Mouse (Mus musculus) bone marrow, adult 2 months (tissue): ENCODE data around the gene Fbln1. TPM values are rescaled to one million over a fixed set of nuclear protein-coding genes. Genes with fewer than 3 reads are reported as not detected.

Source experiments
- H3K27ac ChIP-seq: fragments of 200-500 bp; 2 replicates; pipeline ENCODE4 v1.5.1; 2012; ENCODE audit warnings: low read depth, mild to moderate bottlenecking, control low read depth, inconsistent platforms, low read length; ENCODE audit not compliant: control insufficient read depth, poor library complexity, insufficient read depth
- H3K4me1 ChIP-seq: fragments of 200-500 bp; 2 replicates; pipeline ENCODE4 v1.6.1; 2011; ENCODE audit warnings: low read length; ENCODE audit not compliant: control insufficient read depth, insufficient read depth
- H3K4me3 ChIP-seq: fragments of 200-500 bp; replicated peaks from 2 replicates; pipeline ENCODE3; 2011; ENCODE audit warnings: mild to moderate bottlenecking, low read depth, low read length, control low read depth; ENCODE audit not compliant: control insufficient read depth
- CTCF ChIP-seq: fragments of 200-500 bp; IDR thresholded peaks from 2 replicates; pipeline ENCODE4 v1.5.1; 2011; ENCODE audit warnings: low read length, control low read depth; ENCODE audit not compliant: control insufficient read depth, insufficient read depth
- POLR2A ChIP-seq: fragments of 200-500 bp; IDR thresholded peaks from 2 replicates; pipeline ENCODE4 v1.6.1; 2011; ENCODE audit warnings: low read depth, mild to moderate bottlenecking, control low read depth, low read length, borderline replicate concordance; ENCODE audit not compliant: control insufficient read depth
- WGBS: fragments of 180-500 bp; shearing (Covaris S2); methylation state at CpG from one replicate; pipeline ENCODE4 v1.1.7; 2018; 5-methylcytosine and 5-hydroxymethylcytosine counted together
- polyA plus RNA-seq: library from polyadenylated mRNA; stranded (reverse); fragments of >200 nt; gene quantifications from 2 replicates; pipeline ENCODE4 v1.2.4, GENCODE M21; 2011; ENCODE audit warnings: low replicate concordance; ENCODE audit not compliant: missing spikeins, insufficient read depth, insufficient read length

Gene Fbln1
- 2.0 and 3.6 TPM in 2 replicates for polyA plus RNA-seq

DNA sequence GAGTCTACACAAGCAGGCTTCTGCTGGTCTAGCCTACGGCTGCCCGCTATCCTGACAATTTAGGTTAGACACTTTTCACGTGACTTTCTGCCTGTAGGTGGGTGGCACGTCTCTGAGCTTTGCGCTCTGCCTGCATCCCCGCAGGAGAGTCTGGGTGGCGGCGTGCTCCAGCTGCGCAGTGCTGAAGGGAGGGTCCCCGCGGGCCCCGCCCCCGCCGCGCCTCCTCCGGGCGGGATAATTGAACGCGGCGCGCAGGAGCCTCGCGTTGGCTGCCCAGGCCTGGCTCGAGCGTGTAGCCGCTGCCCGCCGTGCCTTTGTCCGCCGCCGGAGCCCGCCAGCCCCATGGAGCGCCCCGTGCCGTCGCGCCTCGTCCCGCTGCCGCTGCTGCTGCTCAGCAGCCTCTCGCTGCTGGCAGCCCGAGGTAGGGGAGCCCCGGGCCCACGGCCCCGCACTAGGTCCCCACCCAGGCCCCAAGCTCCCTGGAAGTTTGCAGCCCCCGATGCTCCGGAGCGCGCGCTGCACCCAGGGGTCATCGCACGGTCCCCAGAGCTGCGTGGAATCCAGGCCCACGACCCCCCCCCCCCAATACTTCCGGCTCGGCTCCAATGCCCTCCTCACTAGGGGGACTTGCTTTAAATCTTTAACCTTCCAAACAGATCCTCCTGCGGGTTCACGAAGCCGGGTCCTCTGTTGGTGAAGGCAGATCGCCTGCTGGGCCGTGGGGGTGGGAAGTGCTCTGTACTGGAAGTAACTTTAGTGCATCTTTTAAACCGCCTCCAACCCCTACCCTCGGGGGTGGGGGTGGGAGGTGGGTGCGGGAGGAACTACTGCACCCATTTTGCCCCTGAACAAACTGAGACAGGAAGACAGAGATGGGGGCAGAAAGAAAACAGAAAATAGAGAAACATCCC is at the start of gene Fbln1:
Gene Fbln1 (plus strand): TSS at position 158 of the 911 bp plus-strand sequence.
- no peak within 1 kb of the TSS for H3K27ac ChIP-seq
- H3K4me3 ChIP-seq, result no peak within 1 kb of the TSS
- TF ChIP-seq POLR2A, result no peak
- TF ChIP-seq CTCF, result no peak
- no peaks in the 10 kb centered on the region for H3K4me1 ChIP-seq
- 3% methylated on average over 64 of the region's 64 CpGs for WGBS

GRCm38 (mm10) chr15:85156198-85156597 is 49.6 kb upstream of the Fbln1 start:
- TF ChIP-seq POLR2A, result no peak
- TF ChIP-seq CTCF, result no peak
- H3K4me1 ChIP-seq, result no peaks in the 10 kb centered on the region
- WGBS, result 75% methylated on average over 4 of the region's 4 CpGs
- H3K27ac ChIP-seq, result no peak overlapping the region
- no peak overlapping the region for H3K4me3 ChIP-seq

DNA sequence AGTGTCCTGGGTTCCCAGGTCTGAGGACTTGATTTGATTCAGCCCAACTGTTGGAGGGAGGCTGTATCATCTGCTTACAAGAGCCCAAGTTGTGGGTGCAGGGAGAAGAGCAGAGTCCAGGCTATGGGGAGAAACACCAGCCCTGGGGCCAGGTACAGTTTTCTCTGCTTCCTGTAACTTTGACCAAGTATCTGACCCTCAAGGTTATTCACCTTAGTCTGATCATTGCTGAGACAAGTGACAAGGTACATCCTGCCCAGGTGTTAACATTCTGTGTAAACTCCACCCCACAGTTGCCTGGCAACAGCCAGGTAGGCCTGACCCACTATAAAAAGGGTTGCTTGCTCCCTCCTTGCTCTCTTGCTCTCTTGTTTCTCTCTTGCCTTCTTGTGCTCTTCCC is 44.3 kb upstream of the Fbln1 start:
- Histone ChIP-seq H3K27ac (no peak overlapping the region), H3K4me3 (no peak overlapping the region), H3K4me1 (no peaks in the 10 kb centered on the region)
- TF ChIP-seq POLR2A (no peak), CTCF (no peak)

DNA sequence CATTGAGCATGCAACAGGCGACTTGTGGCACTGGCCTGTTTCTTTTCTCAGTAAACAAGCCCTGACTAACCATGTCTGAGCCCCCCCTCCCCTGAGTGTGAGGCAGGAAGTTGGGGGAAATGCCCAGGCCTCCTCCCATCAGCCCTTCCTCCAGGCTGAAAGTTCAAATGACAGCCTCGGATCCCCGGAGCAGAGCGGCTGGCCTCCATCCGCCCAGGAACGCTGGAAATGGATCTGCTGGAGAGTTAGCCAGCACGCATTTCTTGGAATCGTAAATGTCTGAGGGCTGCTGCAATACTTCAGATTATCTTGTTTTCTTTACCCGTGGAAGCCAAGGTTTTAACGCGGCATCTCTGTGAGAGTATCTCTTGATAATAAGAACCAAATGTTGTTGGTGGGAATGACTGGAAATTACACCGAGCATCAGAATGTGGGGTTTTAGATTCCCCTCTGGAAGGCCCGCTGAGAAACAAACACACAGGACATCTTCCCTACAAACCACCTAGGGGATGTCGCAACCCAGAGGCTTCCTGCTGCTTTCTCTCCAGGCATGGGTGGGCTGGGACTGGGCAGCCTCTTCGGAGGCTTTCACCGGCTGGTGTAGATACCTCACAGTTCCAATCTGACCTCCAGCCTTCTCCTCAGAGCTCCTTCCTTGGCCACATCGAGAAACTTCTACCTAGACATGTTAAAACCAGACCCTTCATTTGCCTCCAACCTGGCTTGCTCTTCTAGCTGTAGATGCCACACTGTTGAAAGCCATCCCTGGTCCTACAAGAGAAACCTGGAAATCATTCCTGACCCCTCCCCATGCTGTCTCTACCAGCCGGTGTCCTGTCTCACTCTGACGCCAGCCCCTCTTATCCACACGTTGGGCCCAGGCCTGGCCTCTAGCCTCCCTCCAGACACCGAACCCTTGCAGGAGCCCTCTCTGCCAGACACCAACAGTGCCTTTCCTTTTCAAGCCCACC is 42.8 kb upstream of the Fbln1 start:
- no peak overlapping the region for H3K27ac ChIP-seq
- no peak for TF ChIP-seq CTCF
- no peak for TF ChIP-seq POLR2A
- no peak overlapping the region for H3K4me3 ChIP-seq
- no peaks in the 10 kb centered on the region for H3K4me1 ChIP-seq
- WGBS, result 51% methylated on average over 21 of the region's 21 CpGs

GRCm38 (mm10) chr15:85166433-85166933 is 39.3 kb upstream of the Fbln1 start:
- WGBS, result 29% methylated on average over 11 of the region's 11 CpGs

GRCm38 (mm10) chr15:85167086-85167679 is 38.6 kb upstream of the Fbln1 start:
- Histone ChIP-seq H3K4me1 (no peaks in the 10 kb centered on the region; the same call in 1 of the 2 replicates), H3K4me3 (no peak overlapping the region), H3K27ac (no peak overlapping the region)
- TF ChIP-seq POLR2A (no peak), CTCF (no peak)
- 72% methylated on average over 12 of the region's 12 CpGs for WGBS

More at GRCm38 (mm10) chr15:85166433-85166933, 39.3 kb upstream of the Fbln1 start:
- H3K27ac ChIP-seq, result no peak overlapping the region
- H3K4me3 ChIP-seq, result no peak overlapping the region
- H3K4me1 ChIP-seq, result no peaks in the 10 kb centered on the region; the same call in 1 of the 2 replicates
- no peak for TF ChIP-seq POLR2A
- no peak for TF ChIP-seq CTCF

DNA sequence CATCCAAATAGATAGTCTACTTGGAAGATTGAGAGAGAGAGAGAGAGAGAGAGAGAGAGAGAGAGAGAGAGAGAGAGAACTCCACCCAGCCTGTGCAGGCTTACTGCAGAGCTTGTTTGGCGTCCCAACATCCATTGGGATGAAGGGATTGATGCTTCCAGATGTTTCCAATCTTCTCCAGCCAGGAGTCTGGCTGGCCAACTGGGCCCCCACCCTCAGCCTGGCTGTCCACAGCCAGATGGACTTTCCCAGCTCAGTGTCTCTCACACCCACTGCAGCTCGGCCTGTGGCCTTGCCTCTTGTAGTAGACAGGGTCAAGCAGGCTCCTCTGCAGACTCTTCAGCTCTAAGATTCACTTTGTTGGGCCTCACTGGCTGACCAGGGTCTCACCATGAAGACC is 33.7 kb upstream of the Fbln1 start:
- H3K27ac ChIP-seq, result no peak overlapping the region
- 80% methylated on average over 2 of the region's 2 CpGs for WGBS

More for the DNA sequence above, 33.7 kb upstream of the Fbln1 start:
- H3K4me3 ChIP-seq, result no peak overlapping the region
- no peak for TF ChIP-seq POLR2A
- no peak for TF ChIP-seq CTCF
- no peaks in the 10 kb centered on the region; the same call in 1 of the 2 replicates for H3K4me1 ChIP-seq
